Mouse (Mus musculus) myocyte (in vitro differentiated cells): ENCODE data around the gene Gm11555. TPM values are rescaled to one million over a fixed set of nuclear protein-coding genes. Genes with fewer than 3 reads are reported as not detected.
A peak's percentile ranks its signal among the peaks of the same experiment; 100 is the strongest.
"Not testable (repeated sequence)": the region's sequence is repeated elsewhere in the genome, so short reads cannot be mapped to it uniquely, and the experiment has no call there.

Experiments used
- H3K27me3 ChIP-seq: one replicate; pipeline ENCODE4 v1.6.1; 2011; ENCODE audit not compliant: control insufficient read depth, insufficient read depth, insufficient read length
- H3K36me3 ChIP-seq: one replicate; pipeline ENCODE4 v1.6.1; 2011; ENCODE audit not compliant: control insufficient read depth, insufficient read depth
- H3K4me2 ChIP-seq: one replicate; pipeline ENCODE4 v1.6.1; 2011; ENCODE audit warnings: low read depth, control low read depth
- H3K4me3 ChIP-seq: one replicate; pipeline ENCODE4 v1.5.1; 2011; ENCODE audit warnings: mild to moderate bottlenecking, control low read depth, moderate library complexity
- H3K79me2 ChIP-seq: one replicate; pipeline ENCODE4 v1.6.1; 2011; ENCODE audit not compliant: control insufficient read depth, insufficient read depth
- H3ac ChIP-seq: one replicate; pipeline ENCODE4 v1.6.1; 2011; ENCODE audit not compliant: control insufficient read depth, insufficient read length
- CEBPB ChIP-seq: IDR thresholded peaks from 2 replicates; pipeline ENCODE4 v1.6.1; 2011; ENCODE audit warnings: mild to moderate bottlenecking, moderate library complexity; ENCODE audit not compliant: poor library complexity, insufficient read depth, severe bottlenecking
- E2F4 ChIP-seq: IDR thresholded peaks from one replicate; pipeline ENCODE4 v1.6.1; 2011; ENCODE audit warnings: mild to moderate bottlenecking, control low read depth, moderate library complexity; ENCODE audit not compliant: insufficient read depth
- MAX ChIP-seq: IDR thresholded peaks from one replicate; pipeline ENCODE4 v1.6.1; 2011; ENCODE audit warnings: low read depth, mild to moderate bottlenecking, control low read depth
- MYOD1 ChIP-seq, 3 experiments: IDR thresholded peaks; one replicate each; pipeline ENCODE4 v1.6.1; 2011; ENCODE audit warnings: control low read depth in 2 of 3, low read depth in 2 of 3, mild to moderate bottlenecking in 2 of 3, moderate library complexity in 1 of 3; ENCODE audit not compliant: insufficient read length in 2 of 3, control insufficient read depth in 1 of 3
- MYOG ChIP-seq, 3 experiments: IDR thresholded peaks; one replicate each; pipeline ENCODE4 v1.6.1; 2011; ENCODE audit warnings: control low read depth in 2 of 3, low read depth in 2 of 3, mild to moderate bottlenecking in 2 of 3; ENCODE audit not compliant: insufficient read length in 2 of 3, control insufficient read depth in 1 of 3, insufficient read depth in 1 of 3
- POLR2A ChIP-seq: IDR thresholded peaks from one replicate; pipeline ENCODE4 v1.6.1; 2011; ENCODE audit warnings: low read depth, mild to moderate bottlenecking, control low read depth, moderate library complexity; ENCODE audit not compliant: insufficient read length
- POLR2AphosphoS2 ChIP-seq: IDR thresholded peaks from one replicate; pipeline ENCODE4 v1.6.1; 2011; ENCODE audit warnings: low read depth, control low read depth; ENCODE audit not compliant: insufficient read length
- REST ChIP-seq: IDR thresholded peaks from one replicate; pipeline ENCODE4 v1.6.1; 2011; ENCODE audit warnings: mild to moderate bottlenecking, control low read depth, moderate library complexity; ENCODE audit not compliant: insufficient read depth, insufficient read length
- SRF ChIP-seq: IDR thresholded peaks from one replicate; pipeline ENCODE4 v1.6.1; 2011; ENCODE audit warnings: low read depth; ENCODE audit not compliant: control insufficient read depth, insufficient read length
- TCF12 ChIP-seq: IDR thresholded peaks from one replicate; pipeline ENCODE4 v1.6.1; 2011; ENCODE audit warnings: mild to moderate bottlenecking, control low read depth; ENCODE audit not compliant: poor library complexity, insufficient read depth, severe bottlenecking
- TCF3 ChIP-seq: IDR thresholded peaks from one replicate; pipeline ENCODE4 v1.6.1; 2011; ENCODE audit warnings: low read depth, control low read depth; ENCODE audit not compliant: insufficient read length
- USF1 ChIP-seq: IDR thresholded peaks from one replicate; pipeline ENCODE4 v1.6.1; 2011; ENCODE audit warnings: low read depth, mild to moderate bottlenecking, control low read depth, moderate library complexity
- polyA plus RNA-seq: library from polyadenylated mRNA; unstranded; fragments of >200 nt; fragmentation: generic; extraction: Trizol; gene quantifications from one replicate; pipeline ENCODE4 v1.2.1, GENCODE M21; 2012; ENCODE audit warnings: missing spikeins

Gm11555 gene
- polyA plus RNA-seq = not detected

DNA sequence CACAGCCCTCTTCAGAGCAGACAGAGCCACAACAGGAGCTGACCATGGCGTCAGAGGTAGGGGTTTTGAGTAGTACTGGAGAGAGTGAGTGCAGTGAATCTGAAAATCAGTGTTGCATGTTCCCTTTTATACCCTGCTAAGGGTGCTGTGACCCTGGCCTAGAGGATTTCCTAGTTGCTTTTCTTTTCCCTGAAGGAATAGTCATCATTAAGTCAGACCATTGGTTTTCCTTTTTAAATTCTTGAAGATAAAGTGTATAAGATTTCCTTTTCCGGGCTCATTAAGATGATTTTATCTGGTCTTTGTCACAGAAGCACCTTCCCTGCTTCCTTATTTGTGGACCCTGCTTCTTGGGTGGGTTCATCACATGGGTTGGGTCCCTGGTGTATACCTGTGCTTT lies at the start of gene Gm11555:
Gene Gm11555 (minus strand): TSS at position 101 of the 400 bp plus-strand sequence.
- no peak within 1 kb of the TSS for H3ac ChIP-seq
- H3K79me2 ChIP-seq = no peaks in the 10 kb centered on the region
- no peak within 1 kb of the TSS for H3K4me3 ChIP-seq
- H3K27me3 ChIP-seq = no peaks in the 10 kb centered on the region
- no peaks in the 10 kb centered on the region for H3K36me3 ChIP-seq
- no peak within 1 kb of the TSS for H3K4me2 ChIP-seq
- no peak for TF ChIP-seq SRF

DNA sequence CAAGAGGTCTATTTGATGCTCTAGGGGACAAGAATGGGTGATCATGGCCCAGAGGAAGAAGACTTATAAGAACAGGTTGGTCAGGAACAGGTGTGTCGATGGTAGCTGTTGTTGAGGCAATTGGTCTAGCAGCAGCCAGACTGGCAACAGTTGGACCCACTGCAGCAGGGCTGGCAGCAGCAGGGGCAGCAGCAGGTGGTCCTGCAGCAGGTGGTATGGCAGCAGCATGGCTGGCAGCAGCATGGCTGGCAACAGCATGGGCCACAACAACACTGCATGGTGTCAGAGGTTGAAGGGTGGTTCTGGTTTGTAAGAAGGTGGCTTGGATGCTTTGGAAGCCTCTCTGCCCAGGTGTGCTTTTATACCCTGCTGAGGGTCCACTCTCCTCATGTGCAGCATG lies 40.4 kb upstream of the Gm11555 start, which contains the start of gene Gm14190:
Gene Gm14190 (minus strand): TSS at position 278 of the 400 bp plus-strand sequence.
- Histone ChIP-seq H3K36me3 (no peaks in the 10 kb centered on the region), H3K4me2 (no peak within 1 kb of the TSS), H3K4me3 (no peak within 1 kb of the TSS), H3ac (no peak within 1 kb of the TSS), H3K79me2 (no peaks in the 10 kb centered on the region), H3K27me3 (peaks cover 6% of the 10 kb centered on the region)
- TF ChIP-seq MYOG (IDR thresholded peaks at IDR 0.05; ENCODE audit: control insufficient read depth in 1 of 3, insufficient read depth in 1 of 3, insufficient read length in 2 of 3, low read depth in 2 of 3) (peak in 2 of 3 experiments; percentile 18 to 68), MYOD1 (IDR thresholded peaks at IDR 0.05; ENCODE audit: control insufficient read depth in 1 of 3, insufficient read length in 2 of 3, low read depth in 2 of 3) (peak in 1 of 3 experiments; percentile 43), USF1 (no peak)

GRCm38 (mm10) chr11:99685235-99685634 lies 35.2 kb upstream of the Gm11555 start:
- H3ac ChIP-seq, H3K79me2 ChIP-seq, H3K4me3 ChIP-seq, H3K27me3 ChIP-seq, H3K4me2 ChIP-seq, H3K36me3 ChIP-seq: not testable (repeated sequence)
- TF ChIP-seq MYOD1 (IDR thresholded peaks at IDR 0.05; ENCODE audit: control insufficient read depth in 1 of 3, insufficient read length in 2 of 3, low read depth in 2 of 3) = peak in 2 of 3 experiments; percentile 23 to 56
- peak in 2 of 3 experiments; percentile 49 to 87 for TF ChIP-seq MYOG (IDR thresholded peaks at IDR 0.05; ENCODE audit: control insufficient read depth in 1 of 3, insufficient read depth in 1 of 3, insufficient read length in 2 of 3, low read depth in 2 of 3)
- peak; percentile 18 for TF ChIP-seq TCF3

DNA sequence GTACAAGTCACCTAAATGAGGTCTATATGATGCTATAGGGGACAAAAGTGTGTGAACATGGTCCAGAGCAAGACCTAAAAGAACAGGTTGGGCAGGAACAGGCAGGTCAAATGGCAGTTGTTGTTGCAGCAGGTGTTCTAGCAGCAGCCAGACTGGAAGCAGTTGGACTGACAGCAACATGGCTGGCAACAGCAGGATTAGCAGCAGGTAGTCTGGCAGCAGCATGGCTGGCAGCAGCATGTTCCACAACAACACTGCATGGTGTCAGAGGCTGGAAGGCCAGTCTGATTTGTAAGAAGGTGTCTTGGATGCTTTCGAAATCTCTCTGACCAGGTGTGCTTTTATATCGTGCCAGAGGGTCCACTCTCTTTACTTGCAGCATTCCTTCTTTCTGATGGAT lies 33.4 kb upstream of the Gm11555 start:
- Histone ChIP-seq H3K4me3 (no peak overlapping the region), H3K27me3 (no peaks in the 10 kb centered on the region), H3K79me2 (no peaks in the 10 kb centered on the region), H3ac (no peak overlapping the region), H3K36me3 (no peaks in the 10 kb centered on the region), H3K4me2 (no peak overlapping the region)
- TF ChIP-seq POLR2A (no peak), REST (no peak), SRF (no peak), MYOD1 (IDR thresholded peaks at IDR 0.05; ENCODE audit: control insufficient read depth in 1 of 3, insufficient read length in 2 of 3, low read depth in 2 of 3) (no peak), TCF12 (no peak), TCF3 (no peak), MYOG (IDR thresholded peaks at IDR 0.05; ENCODE audit: control insufficient read depth in 1 of 3, insufficient read depth in 1 of 3, insufficient read length in 2 of 3, low read depth in 2 of 3) (no peak), E2F4 (no peak), MAX (no peak), CEBPB (no peak), USF1 (no peak)

- Histone ChIP-seq H3K4me2 (no peak within 1 kb of the TSS), H3ac (no peak within 1 kb of the TSS), H3K36me3 (no peaks in the 10 kb centered on the region), H3K79me2 (no peaks in the 10 kb centered on the region), H3K27me3 (no peaks in the 10 kb centered on the region), H3K4me3 (no peak within 1 kb of the TSS)
- no peak for TF ChIP-seq MYOG (IDR thresholded peaks at IDR 0.05; ENCODE audit: control insufficient read depth in 1 of 3, insufficient read depth in 1 of 3, insufficient read length in 2 of 3, low read depth in 2 of 3)
- TF ChIP-seq SRF = no peak
- no peak for TF ChIP-seq POLR2A
- TF ChIP-seq USF1 = no peak
- TF ChIP-seq TCF3 = no peak
- no peak for TF ChIP-seq E2F4
- TF ChIP-seq REST = no peak
- TF ChIP-seq MAX = no peak
- TF ChIP-seq CEBPB = no peak
- TF ChIP-seq POLR2AphosphoS2 = no peak
- TF ChIP-seq TCF12 = no peak
- no peak for TF ChIP-seq MYOD1 (IDR thresholded peaks at IDR 0.05; ENCODE audit: control insufficient read depth in 1 of 3, insufficient read length in 2 of 3, low read depth in 2 of 3)
These were observed 15.8 kb upstream of the Gm11555 start, which contains the start of gene Krtap4-6 for GRCm38 (mm10) chr11:99665860-99666259. Gene Krtap4-6, minus strand, starts transcription at chr11:99665960.
